Mouse (Mus musculus): Measurements from ENCODE around the gene Tkt.

DNA sequence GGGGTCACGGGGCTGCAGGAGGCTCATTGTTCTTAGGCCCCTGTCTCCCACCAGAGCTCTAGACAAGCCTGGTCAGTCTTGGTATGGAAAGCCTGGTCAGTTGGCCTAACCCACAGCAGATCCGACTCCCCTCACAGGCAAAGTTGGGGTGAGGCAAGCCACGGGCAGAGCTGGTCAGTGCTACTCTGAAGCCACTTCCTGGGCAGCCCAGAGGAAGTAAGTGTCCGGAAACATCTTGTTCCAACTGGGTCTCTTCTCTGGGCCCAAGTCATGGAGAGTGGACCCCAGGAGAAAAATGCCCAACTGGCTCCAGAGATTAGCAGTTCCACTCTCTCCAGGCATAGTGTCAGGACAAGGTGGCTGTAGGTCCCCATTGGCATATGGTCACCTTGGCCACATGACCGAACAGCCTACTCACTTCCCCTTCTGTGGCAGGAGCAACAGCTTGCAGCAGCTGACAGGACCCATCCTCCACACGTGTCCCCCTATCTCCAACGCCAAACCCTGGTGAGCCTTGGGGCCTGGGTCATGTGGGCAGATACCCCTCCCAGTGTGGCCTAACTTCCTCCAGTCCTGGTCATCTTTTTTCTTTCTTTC lies 71.9 kb downstream of the Tkt start:
- TF ChIP-seq CTCF (IDR thresholded peaks at IDR 0.05; ENCODE audit: low read depth, low read length) (no peak), POLR2A (IDR thresholded peaks at IDR 0.05; ENCODE audit: insufficient read depth, low read length) (no peak)
